Comparison of ENCODE assay signal across 8 mouse cellular contexts in the genomic region with DNA sequence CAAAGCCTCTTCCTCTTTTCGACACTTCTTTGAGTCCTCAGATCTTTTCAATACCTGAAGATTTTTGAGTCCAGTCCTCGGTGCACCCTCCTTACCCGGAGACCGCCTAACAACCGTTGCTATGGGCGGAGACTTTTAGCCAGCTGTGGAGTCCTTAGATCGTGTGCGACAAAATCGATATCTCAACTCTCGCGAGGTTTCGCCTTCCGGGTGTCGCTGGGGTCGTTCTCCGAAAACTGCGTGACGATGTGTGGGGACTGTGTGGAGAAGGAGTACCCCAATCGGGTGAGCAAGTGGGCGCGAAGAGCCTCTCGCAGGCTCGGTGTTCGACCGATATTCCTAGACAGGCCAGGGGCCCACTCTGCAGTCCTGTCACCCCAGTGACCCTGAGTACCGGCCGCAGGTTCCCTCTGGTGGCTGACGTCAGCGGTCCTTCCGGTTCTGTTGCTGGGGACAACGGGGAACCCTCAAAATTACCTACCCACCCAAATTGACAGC. TPM values are rescaled to one million over a fixed set of nuclear protein-coding genes. Genes with fewer than 3 reads are reported as not detected.
DNase-seq lines count a peak whose midpoint lies in the region; ATAC-seq and TF ChIP-seq lines count a peak whose summit lies in the region.

A gene (plus strand): TSS at position 185 of the 498 bp plus-strand sequence.
A gene (plus strand): TSS at position 236 of the 498 bp plus-strand sequence.

- peak within 1 kb of the TSS; percentile 51 for H3K4me2 ChIP-seq in forebrain, embryonic 15.5 days (replicated peaks)

- no peaks in the 10 kb centered on the region for H3K27me3 ChIP-seq in forebrain, embryonic 15.5 days

- no peaks in the 10 kb centered on the region for H3K9me3 ChIP-seq in forebrain, embryonic 15.5 days

- intact Hi-C loops in heart, postnatal 25 days (cut with DNase I) = no loop called here

- H3K9ac ChIP-seq in forebrain, embryonic 15.5 days (replicated peaks) = peak within 1 kb of the TSS; percentile 63

- peak within 1 kb of the TSS; percentile 58 for H3K4me3 ChIP-seq in forebrain, embryonic 15.5 days
- H3K4me3 ChIP-seq in lung, adult 2 months (replicated peaks; ENCODE audit: extremely low read depth, low read depth, low read length) = peak within 1 kb of the TSS; percentile 94

- H3K4me1 ChIP-seq in forebrain, embryonic 15.5 days = peaks cover 15% of the 10 kb centered on the region
- H3K4me1 ChIP-seq in lung, adult 2 months (ENCODE audit: control insufficient read depth, insufficient read depth, low read length) = peaks cover 4% of the 10 kb centered on the region

- no peak for TF ChIP-seq CTCF in lung, adult 2 months (IDR thresholded peaks at IDR 0.05; ENCODE audit: insufficient read depth, low read length)

- peak; percentile 98 for DNase-seq in ES-CJ7 (ENCODE audit: low read depth, low spot score)
- DNase-seq in cerebellum, adult 11 months = peak; percentile 75
- peak; percentile 84 for DNase-seq in heart, postnatal 25 days (ENCODE audit: low spot score)
- DNase-seq in layer of hippocampus, adult 18-20 months (ENCODE audit: low spot score in 2 of 2) = peak; percentile 81 to 87
- peak; percentile 85 for DNase-seq in lung, adult 2 months
- peak; percentile 85 to 92 for DNase-seq in thymus, adult 18-20 months

- ATAC-seq in forebrain, embryonic 15.5 days (replicated peaks) = peak; percentile 98
- peak; percentile 93 for ATAC-seq in neutrophil, adult 5-6 weeks (ENCODE audit: extremely low read depth, insufficient number of reproducible peaks, low FRiP score, poor library complexity, severe bottlenecking)

- peak within 1 kb of the TSS; percentile 73 for H3K27ac ChIP-seq in forebrain, embryonic 15.5 days (replicated peaks)

- no peaks in the 10 kb centered on the region for H3K36me3 ChIP-seq in forebrain, embryonic 15.5 days

- TF ChIP-seq POLR2A in lung, adult 2 months (IDR thresholded peaks at IDR 0.05; ENCODE audit: borderline replicate concordance, extremely low read depth, low read depth, low read length) = peak; percentile 91; the same call in 1 of the 2 replicates

- under 1% methylated on average over 31 of the region's 31 CpGs for WGBS in forebrain, embryonic 15.5 days
- WGBS in lung, adult 2 months = under 1% methylated on average over 31 of the region's 31 CpGs

RNA-seq across cellular contexts. Expression of the first gene that starts in this region (rescaled TPM):
- polyA plus RNA-seq in forebrain, embryonic 15.5 days (2015; fragmentation: Nextera tagmentation; extraction: Ambion mirVana) = 108 and 122 TPM in 2 replicates
- 10 to 100 TPM; 84.7 to 90.6 TPM for total RNA-seq in heart, postnatal 25 days (2021)
- 10 to 100 TPM; 34.7 to 37.7 TPM for total RNA-seq in layer of hippocampus, adult 18-20 months (2021)
- polyA plus RNA-seq in lung, adult 2 months (2012; rRNA removed) = 27.6 and 41.4 TPM in 2 replicates
- total RNA-seq in neutrophil, adult 5-6 weeks (2017) = 31.2 and 49.4 TPM in 2 replicates

RNA-seq across cellular contexts. Expression of the second gene that starts in this region (rescaled TPM):
- polyA plus RNA-seq in forebrain, embryonic 15.5 days (2015; fragmentation: Nextera tagmentation; extraction: Ambion mirVana) = 33.2 and 35.1 TPM in 2 replicates
- total RNA-seq in heart, postnatal 25 days (2021) = 10 to 100 TPM; 13.0 to 14.3 TPM
- 10 to 100 TPM; 25.1 to 26.8 TPM for total RNA-seq in layer of hippocampus, adult 18-20 months (2021)
- polyA plus RNA-seq in lung, adult 2 months (2012; rRNA removed) = 21.0 and 29.0 TPM in 2 replicates
- 6.2 and 6.4 TPM in 2 replicates for total RNA-seq in neutrophil, adult 5-6 weeks (2017)

Comparison
In these comparisons a context has a peak if more than half of its experiments do, and no peak if none do; other contexts are left out.
1. Peak in every context shown above with its lines: DNase-seq, ATAC-seq, H3K4me3 ChIP-seq and H3K27ac ChIP-seq.